Mouse (Mus musculus): ENCODE data around the gene Bcl7b. TPM values are rescaled to one million over a fixed set of nuclear protein-coding genes. Genes with fewer than 3 reads are reported as not detected.

Bcl7b gene
- polyA plus RNA-seq, 1 experiment = 57.6 TPM

GRCm38 (mm10) chr5:135144469-135144868 is 23.6 kb upstream of the Bcl7b start:
- H3K4me1 ChIP-seq (ENCODE audit: control insufficient read depth, insufficient read depth, low read length) = peaks cover 19% of the 10 kb centered on the region
- TF ChIP-seq CTCF (IDR thresholded peaks at IDR 0.05; ENCODE audit: low read depth, low read length) = no peak
- TF ChIP-seq POLR2A (IDR thresholded peaks at IDR 0.05; ENCODE audit: borderline replicate concordance, low read depth, low read length) = no peak
- no peak overlapping the region for H3K4me3 ChIP-seq (ENCODE audit: insufficient read depth, low read length)
- no peak overlapping the region for H3K27ac ChIP-seq (ENCODE audit: insufficient read depth, low read depth, low read length)

DNA sequence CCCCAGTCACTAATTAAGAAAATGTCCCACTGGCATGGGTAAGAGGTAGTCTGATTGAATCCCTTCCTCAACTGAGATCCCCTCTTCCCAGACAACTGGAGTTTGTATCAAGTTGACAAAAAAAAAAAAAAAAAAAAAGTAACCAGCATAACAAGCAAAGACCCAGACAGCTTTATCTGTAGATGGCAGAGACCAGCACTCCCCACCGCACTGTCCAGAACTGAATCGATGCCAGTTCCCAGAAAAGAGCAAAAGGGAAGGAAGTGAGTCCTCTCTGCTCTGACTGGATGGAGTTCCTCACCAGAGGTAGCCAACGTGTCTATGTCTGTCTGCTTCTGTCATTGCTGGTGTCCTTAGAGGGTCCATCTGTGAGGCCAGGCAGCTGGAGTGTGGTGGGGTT is 22.6 kb upstream of the Bcl7b start:
- H3K4me1 ChIP-seq (ENCODE audit: control insufficient read depth, insufficient read depth, low read length) = peaks cover 18% of the 10 kb centered on the region
- no peak overlapping the region for H3K4me3 ChIP-seq (ENCODE audit: insufficient read depth, low read length)
- TF ChIP-seq POLR2A (IDR thresholded peaks at IDR 0.05; ENCODE audit: borderline replicate concordance, low read depth, low read length) (no peak), CTCF (IDR thresholded peaks at IDR 0.05; ENCODE audit: low read depth, low read length) (no peak)
- peak overlapping the region; percentile 32; the same call in 1 of the 2 replicates for H3K27ac ChIP-seq (ENCODE audit: insufficient read depth, low read depth, low read length)

- Histone ChIP-seq H3K27ac (ENCODE audit: insufficient read depth, low read depth, low read length) (peak overlapping the region; percentile 32; the same call in 1 of the 2 replicates), H3K4me3 (ENCODE audit: insufficient read depth, low read length) (no peak overlapping the region), H3K4me1 (ENCODE audit: control insufficient read depth, insufficient read depth, low read length) (peaks cover 19% of the 10 kb centered on the region)
- TF ChIP-seq CTCF (IDR thresholded peaks at IDR 0.05; ENCODE audit: low read depth, low read length) = no peak
- TF ChIP-seq POLR2A (IDR thresholded peaks at IDR 0.05; ENCODE audit: borderline replicate concordance, low read depth, low read length) = no peak
These were observed 22.1 kb upstream of the Bcl7b start for GRCm38 (mm10) chr5:135145955-135146354.

GRCm38 (mm10) chr5:135148715-135149052 is 19.4 kb upstream of the Bcl7b start:
- Histone ChIP-seq H3K27ac (ENCODE audit: insufficient read depth, low read depth, low read length) (peak overlapping the region; percentile 15), H3K4me3 (ENCODE audit: insufficient read depth, low read length) (peak overlapping the region; percentile 67), H3K4me1 (ENCODE audit: control insufficient read depth, insufficient read depth, low read length) (peaks cover 20% of the 10 kb centered on the region)
- TF ChIP-seq CTCF (IDR thresholded peaks at IDR 0.05; ENCODE audit: low read depth, low read length) = no peak
- no peak for TF ChIP-seq POLR2A (IDR thresholded peaks at IDR 0.05; ENCODE audit: borderline replicate concordance, low read depth, low read length)

DNA sequence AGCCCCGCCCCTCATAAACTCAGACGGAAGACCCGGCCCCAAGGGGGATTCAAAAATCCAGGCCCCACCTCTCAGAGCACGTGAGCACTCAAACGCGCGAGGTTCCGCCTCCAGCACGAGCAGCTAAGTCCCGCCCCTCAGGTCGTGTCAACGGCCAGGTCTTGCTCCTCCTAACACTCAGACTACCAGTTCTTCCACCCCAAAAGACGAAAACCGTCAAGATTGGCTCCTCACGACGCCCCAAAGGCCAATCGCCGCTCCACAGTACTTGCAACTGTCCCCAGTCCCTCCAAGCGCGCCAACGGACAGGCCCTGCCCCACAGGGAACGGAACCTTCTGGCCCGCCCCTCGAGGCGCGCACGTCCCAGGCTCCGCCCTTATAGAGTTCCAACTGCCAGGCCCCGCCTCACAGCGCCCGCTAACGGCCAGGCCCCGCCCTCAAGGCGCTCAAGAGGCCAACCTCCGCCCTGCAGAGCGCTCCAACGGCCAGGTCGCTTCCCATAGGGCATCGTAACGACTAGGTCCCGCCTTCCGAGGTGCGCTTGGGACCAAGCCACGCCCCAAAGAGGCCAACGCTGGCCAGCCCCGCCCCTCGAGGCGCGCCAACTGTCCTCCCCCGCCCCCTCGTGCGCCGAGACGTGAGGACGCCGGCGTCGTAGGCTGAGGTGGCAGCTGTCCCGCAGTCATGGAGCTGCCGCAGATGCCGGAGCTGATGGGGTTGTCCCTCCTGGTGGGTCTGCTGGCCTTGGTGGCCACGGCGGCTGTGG is 18.8 kb upstream of the Bcl7b start, which contains the start of gene Tbl2:
TSS of gene Tbl2 (plus strand) at position 605 of the 767 bp plus-strand sequence.
- Histone ChIP-seq H3K4me1 (ENCODE audit: control insufficient read depth, insufficient read depth, low read length) (peaks cover 20% of the 10 kb centered on the region), H3K4me3 (ENCODE audit: insufficient read depth, low read length) (peak within 1 kb of the TSS; percentile 98), H3K27ac (ENCODE audit: insufficient read depth, low read depth, low read length) (peak within 1 kb of the TSS; percentile 89)
- TF ChIP-seq CTCF (IDR thresholded peaks at IDR 0.05; ENCODE audit: low read depth, low read length) (no peak), POLR2A (IDR thresholded peaks at IDR 0.05; ENCODE audit: borderline replicate concordance, low read depth, low read length) (no peak)

DNA sequence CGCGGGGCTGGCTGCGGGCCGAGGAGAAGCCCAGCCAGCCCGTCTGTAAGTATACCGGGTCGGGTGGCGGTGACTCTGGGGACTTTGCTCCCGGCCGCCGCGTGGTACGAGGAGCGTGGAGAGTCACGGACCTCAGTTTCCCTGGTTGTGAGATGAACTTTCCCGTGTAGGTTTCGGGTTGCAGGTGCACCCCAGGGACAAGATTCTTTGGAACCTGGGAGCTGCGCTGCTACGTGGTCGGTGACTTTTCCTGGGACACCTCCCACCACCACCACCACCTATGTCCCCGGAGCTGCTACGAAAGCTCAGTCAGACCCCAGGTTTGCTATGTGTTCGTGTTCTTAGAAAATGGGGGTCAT is 18.3 kb upstream of the Bcl7b start:
- Histone ChIP-seq H3K4me3 (ENCODE audit: insufficient read depth, low read length) (peak overlapping the region; percentile 98), H3K27ac (ENCODE audit: insufficient read depth, low read depth, low read length) (peak overlapping the region; percentile 18; the same call in 1 of the 2 replicates), H3K4me1 (ENCODE audit: control insufficient read depth, insufficient read depth, low read length) (peaks cover 20% of the 10 kb centered on the region)
- TF ChIP-seq POLR2A (IDR thresholded peaks at IDR 0.05; ENCODE audit: borderline replicate concordance, low read depth, low read length) = no peak
- TF ChIP-seq CTCF (IDR thresholded peaks at IDR 0.05; ENCODE audit: low read depth, low read length) = no peak

DNA sequence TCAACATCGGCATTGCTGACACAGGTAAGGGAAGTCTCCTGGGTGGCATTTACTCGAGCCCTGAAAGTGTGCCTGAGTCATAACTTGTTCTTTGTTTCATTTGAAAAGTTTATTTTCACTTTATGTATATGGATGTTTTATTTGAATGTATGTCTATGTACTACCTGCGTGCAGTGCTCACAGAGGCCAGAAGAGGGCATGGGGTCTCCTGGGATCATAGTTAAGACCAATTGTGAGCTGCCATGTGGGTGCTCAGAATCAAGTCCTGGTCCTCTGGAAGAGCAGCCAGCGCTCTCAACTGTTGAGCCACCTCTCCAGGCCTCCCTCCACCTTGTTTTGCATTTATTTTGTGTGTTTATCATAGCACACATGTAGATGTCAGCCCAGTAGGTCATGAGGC is 11.6 kb upstream of the Bcl7b start:
- TF ChIP-seq CTCF (IDR thresholded peaks at IDR 0.05; ENCODE audit: low read depth, low read length) (no peak), POLR2A (IDR thresholded peaks at IDR 0.05; ENCODE audit: borderline replicate concordance, low read depth, low read length) (no peak)
- H3K4me3 ChIP-seq (ENCODE audit: insufficient read depth, low read length) = no peak overlapping the region
- H3K4me1 ChIP-seq (ENCODE audit: control insufficient read depth, insufficient read depth, low read length) = peaks cover 9% of the 10 kb centered on the region
- H3K27ac ChIP-seq (ENCODE audit: insufficient read depth, low read depth, low read length) = no peak overlapping the region

DNA sequence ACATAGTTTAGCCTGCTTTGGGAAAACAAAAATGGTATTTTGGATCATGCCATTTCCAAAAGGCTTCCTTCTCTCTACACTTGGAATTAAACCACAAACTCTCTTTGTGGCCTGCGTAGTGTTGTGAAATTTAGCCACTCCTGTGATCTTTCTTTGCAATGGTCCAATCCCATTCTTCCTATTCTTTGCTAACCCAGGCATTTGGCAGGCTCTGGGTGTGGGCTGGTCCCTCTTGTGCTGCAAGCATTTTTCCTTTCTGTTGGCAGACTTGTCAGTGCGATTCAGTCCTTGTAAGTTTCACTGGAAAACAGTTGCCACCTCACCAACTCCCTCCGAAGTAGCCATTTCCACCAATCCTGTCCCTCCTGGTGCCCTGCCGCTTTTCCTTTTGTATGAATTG is 6.9 kb upstream of the Bcl7b start:
- H3K4me1 ChIP-seq (ENCODE audit: control insufficient read depth, insufficient read depth, low read length) = peaks cover 14% of the 10 kb centered on the region
- TF ChIP-seq CTCF (IDR thresholded peaks at IDR 0.05; ENCODE audit: low read depth, low read length) (no peak), POLR2A (IDR thresholded peaks at IDR 0.05; ENCODE audit: borderline replicate concordance, low read depth, low read length) (no peak)
- H3K4me3 ChIP-seq (ENCODE audit: insufficient read depth, low read length) = no peak overlapping the region
- H3K27ac ChIP-seq (ENCODE audit: insufficient read depth, low read depth, low read length) = peak overlapping the region; percentile 41

- Histone ChIP-seq H3K4me3 (ENCODE audit: insufficient read depth, low read length) (no peak overlapping the region), H3K4me1 (ENCODE audit: control insufficient read depth, insufficient read depth, low read length) (peaks cover 14% of the 10 kb centered on the region), H3K27ac (ENCODE audit: insufficient read depth, low read depth, low read length) (peak overlapping the region; percentile 41)
- no peak for TF ChIP-seq CTCF (IDR thresholded peaks at IDR 0.05; ENCODE audit: low read depth, low read length)
- TF ChIP-seq POLR2A (IDR thresholded peaks at IDR 0.05; ENCODE audit: borderline replicate concordance, low read depth, low read length) = no peak
These were observed 6.4 kb upstream of the Bcl7b start for GRCm38 (mm10) chr5:135161650-135162049.

- H3K4me1 ChIP-seq (ENCODE audit: control insufficient read depth, insufficient read depth, low read length) = peaks cover 14% of the 10 kb centered on the region
- H3K4me3 ChIP-seq (ENCODE audit: insufficient read depth, low read length) = no peak overlapping the region
- H3K27ac ChIP-seq (ENCODE audit: insufficient read depth, low read depth, low read length) = no peak overlapping the region
- TF ChIP-seq POLR2A (IDR thresholded peaks at IDR 0.05; ENCODE audit: borderline replicate concordance, low read depth, low read length) (no peak), CTCF (IDR thresholded peaks at IDR 0.05; ENCODE audit: low read depth, low read length) (no peak)
These were observed 5.7 kb upstream of the Bcl7b start for GRCm38 (mm10) chr5:135162361-135162760.
